25 mouse cellular contexts compared by ENCODE assay signal in genomic region chr13:19356120-19356519, GRCm38 (mm10). TPM values are rescaled to one million over a fixed set of nuclear protein-coding genes. Genes with fewer than 3 reads are reported as not detected.
DNase-seq lines count a peak whose midpoint lies in the region; ATAC-seq lines count a peak whose summit lies in the region.
"Had no signal": no experiment of that assay in that cellular context is flagged by ENCODE, and none has a peak within 500 bp of the region (broad histone marks: within the 10 kb centered on the region; RNA-seq: fewer than 3 reads in every experiment).

No protein-coding gene starts in this region.

- no peak for DNase-seq in heart, adult 8-10 months (ENCODE audit: low spot score)
- DNase-seq in CD4-positive helper T cell, adult 2 months (ENCODE audit: low read depth, low spot score) = peak; percentile 48
- DNase-seq in gastrocnemius, postnatal 4 days (ENCODE audit: low spot score in 2 of 2) = no peak
- no peak for DNase-seq in urinary bladder, adult 2 months (ENCODE audit: low spot score)
- DNase-seq: adrenal gland, adult 8-10 months; cerebellum, adult 8-10 months; gastrocnemius, postnatal 14 days; heart, adult 2 months; heart, postnatal 4 days; kidney, adult 18-20 months; kidney, postnatal 25 days; liver, postnatal 0 days; lung, postnatal 36 days; midbrain, embryonic 14.5 days; spleen, adult 18-20 months had no signal

- H3K9me3 ChIP-seq in heart, embryonic 15.5 days (replicated peaks) = no peaks in the 10 kb centered on the region
- H3K9me3 ChIP-seq: forebrain, embryonic 13.5 days; kidney, embryonic 15.5 days; limb, embryonic 13.5 days; liver, embryonic 12.5 days had no signal

- peaks cover 16% of the 10 kb centered on the region; the same call in 1 of the 2 replicates for H3K36me3 ChIP-seq in heart, embryonic 15.5 days

- no peaks in the 10 kb centered on the region for H3K4me1 ChIP-seq in heart, embryonic 15.5 days (replicated peaks)
- H3K4me1 ChIP-seq: forebrain, embryonic 13.5 days; kidney, embryonic 15.5 days; limb, embryonic 13.5 days; liver, embryonic 12.5 days had no signal

- H3K27ac ChIP-seq in heart, embryonic 15.5 days = peak overlapping the region; percentile 25; the same call in 1 of the 2 replicates
- H3K27ac ChIP-seq: forebrain, embryonic 13.5 days; heart, adult 2 months; hindbrain, embryonic 14.5 days; kidney, embryonic 15.5 days; layer of hippocampus, adult 2 months; limb, embryonic 13.5 days; liver, embryonic 12.5 days had no signal

- H3K4me2 ChIP-seq in heart, embryonic 15.5 days = no peak overlapping the region
- H3K4me2 ChIP-seq: forebrain, embryonic 13.5 days; hindbrain, embryonic 14.5 days; kidney, embryonic 15.5 days; limb, embryonic 13.5 days; liver, embryonic 12.5 days had no signal

- no peaks in the 10 kb centered on the region for H3K27me3 ChIP-seq in heart, embryonic 15.5 days
- H3K27me3 ChIP-seq: CH12.LX; forebrain, embryonic 13.5 days; kidney, embryonic 15.5 days; limb, embryonic 13.5 days; liver, embryonic 12.5 days had no signal

- WGBS in heart, embryonic 15.5 days = 68% methylated on average over 7 of the region's 7 CpGs

- H3K4me3 ChIP-seq in heart, embryonic 15.5 days = no peak overlapping the region
- H3K4me3 ChIP-seq: forebrain, embryonic 13.5 days; heart, adult 2 months; kidney, embryonic 15.5 days; layer of hippocampus, adult 2 months; limb, embryonic 13.5 days; liver, embryonic 12.5 days had no signal

- no peak overlapping the region for H3K9ac ChIP-seq in heart, embryonic 15.5 days
- H3K9ac ChIP-seq: forebrain, embryonic 13.5 days; hindbrain, embryonic 14.5 days; kidney, embryonic 15.5 days; limb, embryonic 13.5 days; liver, embryonic 12.5 days; liver, postnatal 0 days had no signal

- ATAC-seq in heart, embryonic 15.5 days (replicated peaks; ENCODE audit: insufficient number of reproducible peaks, insufficient read depth, low FRiP score, low read depth) = peak; percentile 31; the same call in 1 of the 2 replicates
- ATAC-seq in hematopoietic stem cell, adult 5-6 weeks (replicated peaks in 1 of 2; ENCODE audit: insufficient read depth in 1 of 2, low FRiP score in 2 of 2, low TSS enrichment in 1 of 2, low read depth in 1 of 2, poor library complexity in 2 of 2, severe bottlenecking in 2 of 2) = peak; percentile 19 to 46; a peak in 1 of 4 replicates
- ATAC-seq in megakaryocyte progenitor cell, adult 5-6 weeks (replicated peaks; ENCODE audit: poor library complexity) = 0 out of 2 replicates have a peak, but pooled peaks have one; percentile 23
- ATAC-seq: liver, embryonic 12.5 days; liver, postnatal 0 days had no signal

RNA-seq across cellular contexts. Expression of gene Stard3nl, which starts 39.5 kb away (rescaled TPM):
- 67.2 and 70.0 TPM in 2 replicates for polyA plus RNA-seq in heart, embryonic 15.5 days (2015; fragmentation: Nextera tagmentation; extraction: Ambion mirVana)
- 10 to 100 TPM; 13.4 to 18.3 (median 15.2) TPM for total RNA-seq in heart, adult 8-10 months (2022)
- 22.5 and 23.4 TPM in 2 replicates for total RNA-seq in hematopoietic stem cell, adult 5-6 weeks (2017)
- 24.9 and 37.3 TPM in 2 replicates for total RNA-seq in megakaryocyte progenitor cell, adult 5-6 weeks (2015)
- 20.0 and 25.9 TPM in 2 replicates for total RNA-seq in megakaryocyte progenitor cell, adult 5-6 weeks (2017)
- 10 to 100 TPM; 22.2 to 25.0 TPM for total RNA-seq in gastrocnemius, postnatal 4 days (2021)
- polyA plus RNA-seq in urinary bladder, adult 2 months (2012; rRNA removed) = 60.0 and 69.5 TPM in 2 replicates
